25 mouse cellular contexts compared by ENCODE assay signal in the genomic region with DNA sequence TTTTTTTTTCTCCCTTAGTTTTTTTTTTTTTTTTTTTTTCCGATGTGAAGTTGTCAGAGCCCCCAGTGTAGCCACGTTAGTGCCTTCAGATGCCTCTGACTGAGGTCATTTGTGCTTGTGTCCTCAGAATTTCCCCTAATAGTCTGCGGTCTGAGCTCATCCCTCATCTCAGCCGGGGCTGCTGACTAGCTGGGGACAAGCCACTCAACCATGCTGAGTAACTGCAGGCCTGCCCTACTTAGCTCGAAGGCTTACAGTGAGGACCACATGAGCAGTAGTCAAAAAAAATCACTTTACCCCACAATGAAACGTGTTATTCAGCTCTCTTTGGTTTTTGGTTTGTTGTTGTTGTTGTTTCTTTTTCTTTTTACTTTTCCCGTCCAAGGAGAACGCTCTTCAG.
DNase-seq lines count a peak whose midpoint lies in the region; TF ChIP-seq lines count a peak whose summit lies in the region.
"Had no signal": no experiment of that assay in that cellular context is flagged by ENCODE, and none has a peak within 500 bp of the region (broad histone marks: within the 10 kb centered on the region; RNA-seq: fewer than 3 reads in every experiment).

No protein-coding gene starts in this region.

- no peak for TF ChIP-seq CTCF in heart, adult 2 months (IDR thresholded peaks at IDR 0.05)
- TF ChIP-seq CTCF in CH12.LX (conservative IDR thresholded peaks at IDR 0.05 in 1 of 2, IDR thresholded peaks at IDR 0.05 in 1 of 2; ENCODE audit: low read depth in 2 of 2, low read length in 2 of 2), result no peak

- dilution Hi-C loops in CH12.LX (cut with MboI; ENCODE audit: extremely low pct_ligation_motif_present, extremely low pct_unique_long_range_greater_than_20kb, low sequenced_read_pairs), result no loop called here

- in situ Hi-C loops in CH12.LX (cut with MboI; ENCODE audit: low pct_ligation_motif_present, low pct_unique_long_range_greater_than_20kb, low sequenced_read_pairs), result no loop called here

- H3K4me2 ChIP-seq in CH12.LX (ENCODE audit: insufficient read depth, low read depth, poor library complexity, severe bottlenecking), result no peak overlapping the region
- H3K4me2 ChIP-seq: embryonic facial prominence, embryonic 13.5 days; forebrain, embryonic 12.5 days; forebrain, embryonic 15.5 days; heart, embryonic 12.5 days; hindbrain, embryonic 14.5 days had no signal

- 41% methylated on average over 8 of the region's 8 CpGs for WGBS in heart, adult 2 months

- no peak for DNase-seq in heart, adult 2 months
- no peak for DNase-seq in heart, postnatal 25 days (ENCODE audit: low spot score)
- peak; percentile 14 for DNase-seq in CH12.LX (ENCODE audit: extremely low read depth)
- DNase-seq in Muller cell, postnatal 12 days (ENCODE audit: inconsistent ontology term), result peak; percentile 64
- DNase-seq in retina, postnatal 1 day, result peak; percentile 54
- no peak for DNase-seq in right cerebral cortex, adult 2 months (ENCODE audit: low spot score in 2 of 2)
- DNase-seq: adrenal gland, postnatal 10 days; adrenal gland, postnatal 36 days; cerebellum, adult 11 months; cerebellum, adult 8-10 months; cerebellum, postnatal 10 days; cerebellum, postnatal 36 days; embryo, embryonic 11 days; gastrocnemius, postnatal 10 days; gastrocnemius, postnatal 36 days; kidney, adult 2 months had no signal

- no peak overlapping the region for H3K4me3 ChIP-seq in heart, adult 2 months
- no peak overlapping the region for H3K4me3 ChIP-seq in CH12.LX (replicated peaks in 1 of 3; ENCODE audit: low read depth in 2 of 3, low read length in 2 of 3, poor library complexity in 1 of 3)
- H3K4me3 ChIP-seq: embryonic facial prominence, embryonic 10.5 days; embryonic facial prominence, embryonic 13.5 days; erythroblast, embryonic 14.5 days; forebrain, embryonic 12.5 days; forebrain, embryonic 15.5 days; heart, embryonic 12.5 days had no signal

- no peaks in the 10 kb centered on the region for H3K36me3 ChIP-seq in heart, adult 2 months (ENCODE audit: control insufficient read depth, insufficient read depth, low read length)
- no peaks in the 10 kb centered on the region for H3K36me3 ChIP-seq in CH12.LX (replicated peaks in 1 of 2; ENCODE audit: control insufficient read depth in 1 of 2, insufficient read depth in 1 of 2, low read length in 1 of 2)
- H3K36me3 ChIP-seq: embryonic facial prominence, embryonic 10.5 days; embryonic facial prominence, embryonic 13.5 days; forebrain, embryonic 12.5 days; forebrain, embryonic 15.5 days; heart, embryonic 12.5 days had no signal

- intact Hi-C loops in heart, adult 2 months (cut with DNase I), result no loop called here
- intact Hi-C loops in heart, postnatal 25 days (cut with DNase I), result no loop called here

- H3K4me1 ChIP-seq in heart, adult 2 months (ENCODE audit: control insufficient read depth, insufficient read depth, low read length), result peaks cover 4% of the 10 kb centered on the region
- H3K4me1 ChIP-seq in CH12.LX (ENCODE audit: control insufficient read depth in 1 of 2, insufficient read depth in 2 of 2), result peaks cover 0 to 3% of the 10 kb centered on the region in 2 experiments; a peak in 1 of 4 replicates
- H3K4me1 ChIP-seq: embryonic facial prominence, embryonic 10.5 days; embryonic facial prominence, embryonic 13.5 days; forebrain, embryonic 12.5 days had no signal

- H3K9me3 ChIP-seq in CH12.LX (replicated peaks; ENCODE audit: low read length), result no peaks in the 10 kb centered on the region
- H3K9me3 ChIP-seq: embryonic facial prominence, embryonic 10.5 days; embryonic facial prominence, embryonic 13.5 days; forebrain, embryonic 12.5 days; forebrain, embryonic 15.5 days; heart, embryonic 12.5 days had no signal

- no peak for TF ChIP-seq POLR2A in heart, adult 2 months (IDR thresholded peaks at IDR 0.05; ENCODE audit: insufficient read depth, low read depth, low read length)
- TF ChIP-seq POLR2A in CH12.LX (IDR thresholded peaks at IDR 0.05; ENCODE audit: low read depth, low read length), result no peak

- no peaks in the 10 kb centered on the region for H3K27me3 ChIP-seq in heart, adult 2 months (ENCODE audit: control insufficient read depth, insufficient read depth, low read length)
- peaks cover 74% of the 10 kb centered on the region for H3K27me3 ChIP-seq in CH12.LX (replicated peaks)
- H3K27me3 ChIP-seq: embryonic facial prominence, embryonic 13.5 days; forebrain, embryonic 12.5 days; forebrain, embryonic 15.5 days; Patski had no signal

- H3K79me2 ChIP-seq in heart, adult 2 months (replicated peaks; ENCODE audit: control insufficient read depth, insufficient read depth, low read length), result no peaks in the 10 kb centered on the region
- no peaks in the 10 kb centered on the region for H3K79me2 ChIP-seq in CH12.LX (replicated peaks; ENCODE audit: control insufficient read depth, extremely low read depth, insufficient read depth, poor library complexity, severe bottlenecking)

- no peak for TF ChIP-seq EP300 in heart, adult 2 months (IDR thresholded peaks at IDR 0.05; ENCODE audit: insufficient read depth, low read depth, low read length)
- no peak for TF ChIP-seq EP300 in CH12.LX (IDR thresholded peaks at IDR 0.05; ENCODE audit: low read length)

- H3K9ac ChIP-seq in heart, adult 2 months (ENCODE audit: low read depth, low read length), result no peak overlapping the region
- H3K9ac ChIP-seq in CH12.LX (ENCODE audit: insufficient read depth, low read depth), result no peak overlapping the region
- H3K9ac ChIP-seq: embryonic facial prominence, embryonic 13.5 days; forebrain, embryonic 12.5 days; forebrain, embryonic 15.5 days; heart, embryonic 12.5 days; hindbrain, embryonic 14.5 days had no signal

- peak overlapping the region; percentile 51 for H3K27ac ChIP-seq in heart, adult 2 months
- H3K27ac ChIP-seq in CH12.LX (ENCODE audit: insufficient read depth, low read depth), result no peak overlapping the region
- H3K27ac ChIP-seq: embryonic facial prominence, embryonic 10.5 days; embryonic facial prominence, embryonic 13.5 days; forebrain, embryonic 12.5 days; forebrain, embryonic 15.5 days; hindbrain, embryonic 14.5 days; hindbrain, postnatal 0 days had no signal

- no peak for TF ChIP-seq RAD21 in CH12.LX (IDR thresholded peaks at IDR 0.05; ENCODE audit: low read depth, low read length)

TF ChIP-seq in CH12.LX, 34 proteins besides CTCF, POLR2A, EP300 and RAD21:
- no peak for TF ChIP-seq PAX5 (IDR thresholded peaks at IDR 0.05; ENCODE audit: low read length)
- peak; percentile 80 for TF ChIP-seq ZNF384 (IDR thresholded peaks at IDR 0.05; ENCODE audit: low read depth, low read length)

Comparison
In these comparisons a context has a peak if more than half of its experiments do, and no peak if none do; other contexts are left out.
1. DNase-seq: peak in CH12.LX (single experiment), Muller cell, postnatal 12 days (single experiment) and retina, postnatal 1 day (single experiment); none in heart, adult 2 months (0 of 2), heart, postnatal 25 days (single experiment) and right cerebral cortex, adult 2 months (0 of 2).